Mouse (Mus musculus): ENCODE results near the gene Ykt6. TPM values are rescaled to one million over a fixed set of nuclear protein-coding genes. Genes with fewer than 3 reads are reported as not detected.

Ykt6 gene
- total RNA-seq, 2 experiments from 2014 or later: 36.7 to 38.5 TPM

DNA sequence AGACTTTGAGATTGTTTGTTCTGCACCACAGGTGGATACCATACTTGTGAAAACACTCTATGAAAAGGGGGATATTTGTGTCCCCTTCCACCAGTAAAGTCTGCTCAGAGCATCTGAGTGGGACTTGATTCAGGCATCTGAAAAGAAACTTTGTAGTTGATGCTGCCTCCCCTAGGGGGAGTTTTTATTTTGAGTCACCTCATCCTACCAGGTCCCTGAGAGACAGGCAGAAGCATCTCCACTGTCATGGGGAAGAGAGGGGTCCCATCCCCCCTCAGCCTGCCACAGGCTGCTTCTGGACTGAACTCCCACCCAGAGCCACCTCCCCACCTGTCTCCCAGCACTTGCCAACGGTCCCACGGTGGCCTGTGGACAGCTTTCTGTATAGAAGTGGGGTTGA is 57.9 kb downstream of the Ykt6 start:
- intact Hi-C loops (cut with DNase I): no loop called here
- DNase-seq: no peak

GRCm38 (mm10) chr11:6015011-6015431 is 59.5 kb downstream of the Ykt6 start:
- DNase-seq: peak in 1 of 2 experiments; percentile 12
- intact Hi-C loops (cut with DNase I): no loop called here

- intact Hi-C loops (cut with DNase I): no loop called here
- no peak for DNase-seq
These were observed 60.9 kb downstream of the Ykt6 start for GRCm38 (mm10) chr11:6016368-6016767.

GRCm38 (mm10) chr11:6016797-6017395 is 61.4 kb downstream of the Ykt6 start:
- intact Hi-C loops (cut with DNase I): no loop called here
- no peak for DNase-seq

Other genes with a start within 250 kb of the Ykt6 start
- gene Mrps24, start 240.0 kb upstream of the Ykt6 start, total RNA-seq (2021): 10 to 100 TPM; 87.6 to 97.9 TPM
- 10 to 100 TPM; 39.1 to 40.1 TPM for gene Urgcp, start 193.3 kb upstream of the Ykt6 start, total RNA-seq (2021)
- gene Dbnl, start 167.2 kb upstream of the Ykt6 start, total RNA-seq (2021): 10 to 100 TPM; 10.7 to 11.2 TPM
- gene Pgam2, start 152.0 kb upstream of the Ykt6 start, total RNA-seq (2021): 1,000 to 10,000 TPM; 3,227 to 4,326 TPM
- 1 to 10 TPM; 1.9 to 2.3 TPM for gene Polm, start 117.7 kb upstream of the Ykt6 start, total RNA-seq (2021)
- 10 to 100 TPM; 28.2 to 55.2 TPM for gene Aebp1, start 93.7 kb upstream of the Ykt6 start, total RNA-seq (2021)
- 10 to 100 TPM; 34.5 to 37.1 TPM for gene Pold2, start 77.4 kb upstream of the Ykt6 start, total RNA-seq (2021)
- not detected for gene Myl7, start 56.9 kb upstream of the Ykt6 start, total RNA-seq (2021)
- gene Gck, start 5.6 kb upstream of the Ykt6 start, total RNA-seq (2021): 10 to 100 TPM in 1 of 2 experiments, 1 to 10 TPM in 1; 5.1 to 10.1 TPM
- gene Camk2b, start 110.7 kb downstream of the Ykt6 start, total RNA-seq (2021): 100 to 1,000 TPM in 1 of 2 experiments, 10 to 100 TPM in 1; 95.5 to 115 TPM
- under 1 TPM; 0.15 to 0.20 TPM for gene A730071L15Rik, start 244.3 kb downstream of the Ykt6 start, total RNA-seq (2021)
- 10 to 100 TPM; 58.5 to 62.8 TPM for gene Nudcd3, start 244.7 kb downstream of the Ykt6 start, total RNA-seq (2021)

All from gastrocnemius, postnatal 36 days (tissue).